Mouse (Mus musculus): ENCODE results near the gene Zfp473.

The Zfp473 gene

DNA sequence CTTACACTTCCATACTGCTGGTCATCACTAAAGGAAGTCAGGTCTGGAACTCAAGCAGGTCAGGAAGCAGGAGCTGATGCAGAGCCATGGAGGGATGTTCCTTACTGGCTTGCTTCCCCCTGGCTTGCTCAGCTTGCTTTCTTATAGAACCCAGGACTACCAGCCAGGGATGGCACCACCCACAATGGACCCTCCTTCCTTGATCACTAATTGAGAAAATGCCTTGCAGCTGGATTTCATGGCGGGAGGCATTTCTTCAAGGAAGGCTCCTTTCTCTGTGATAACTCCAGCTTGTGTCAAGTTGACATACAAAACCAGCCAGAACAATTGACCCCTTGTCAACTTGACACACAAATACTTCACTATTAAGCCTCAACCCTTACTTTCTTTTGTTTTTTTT lies at the start of gene Zfp473:
Gene Zfp473, minus strand, starts transcription at position 101 of the 400 bp plus-strand sequence.
- WGBS = 84% methylated on average over 1 of the region's 1 CpGs

DNA sequence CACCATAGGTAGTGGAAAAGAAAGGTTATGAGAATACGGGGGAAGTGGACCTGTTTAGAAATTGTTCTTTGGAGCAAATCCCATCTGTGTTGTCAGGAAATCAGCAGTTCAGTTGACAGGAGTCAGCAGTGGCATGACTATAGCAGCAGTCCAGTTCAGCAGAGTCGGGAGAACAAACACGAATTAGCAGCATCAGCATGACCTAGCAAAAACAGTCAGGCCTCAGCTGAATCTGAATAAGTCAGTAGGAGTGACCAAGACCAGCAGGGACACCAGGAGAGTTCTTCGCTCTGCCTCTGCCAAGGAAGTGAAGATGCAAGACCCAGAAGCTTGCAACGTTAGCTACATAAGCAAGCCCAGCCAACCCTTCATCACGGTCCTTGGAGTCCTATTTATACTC lies 41.9 kb upstream of the Zfp473 start:
- WGBS = 76% methylated on average over 6 of the region's 6 CpGs

- WGBS = 79% methylated on average over 4 of the region's 4 CpGs
Measured at GRCm38 (mm10) chr7:44790066-44790465, 39.2 kb upstream of the Zfp473 start.

DNA sequence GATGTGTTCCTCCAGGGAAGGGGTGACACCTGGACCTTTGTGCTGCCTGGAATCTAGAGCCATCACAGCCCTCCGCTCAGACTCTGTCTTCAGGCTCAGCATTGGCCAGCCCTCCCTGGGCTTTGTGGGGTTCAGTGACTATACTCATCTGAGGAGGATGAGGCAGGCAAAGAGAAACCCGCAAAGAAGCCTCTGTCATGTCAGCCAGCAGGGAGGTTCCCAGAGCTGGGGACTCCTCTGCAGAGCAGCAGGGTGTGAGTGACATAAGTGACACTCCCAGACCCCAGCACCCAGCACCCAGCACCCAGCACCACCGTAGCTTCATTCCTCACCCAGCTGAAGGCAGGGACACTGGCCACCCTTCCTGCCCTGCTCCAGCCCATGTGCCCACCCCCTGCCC lies 38.7 kb upstream of the Zfp473 start:
- WGBS = 72% methylated on average over 3 of the region's 3 CpGs

DNA sequence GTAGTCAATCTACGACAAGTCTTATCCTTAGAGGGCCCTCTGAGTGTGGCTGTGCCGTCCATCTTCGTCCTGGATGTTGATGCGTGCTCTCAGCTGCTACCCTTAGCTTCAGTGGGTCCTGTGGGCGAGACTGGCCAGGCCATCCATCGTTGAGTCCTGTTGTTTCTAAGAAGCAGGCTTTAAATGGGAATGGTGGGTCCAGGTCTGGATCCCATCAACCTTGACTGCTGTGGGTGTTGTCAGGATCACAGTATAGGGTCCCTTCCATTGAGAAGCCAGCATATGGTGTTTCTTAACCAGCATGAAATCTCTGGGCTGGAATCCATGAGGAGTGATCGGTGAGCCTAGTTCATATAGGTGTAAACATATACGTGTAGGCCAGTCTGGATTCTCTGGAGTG lies 29.3 kb upstream of the Zfp473 start:
- 91% methylated on average over 8 of the region's 8 CpGs for WGBS

DNA sequence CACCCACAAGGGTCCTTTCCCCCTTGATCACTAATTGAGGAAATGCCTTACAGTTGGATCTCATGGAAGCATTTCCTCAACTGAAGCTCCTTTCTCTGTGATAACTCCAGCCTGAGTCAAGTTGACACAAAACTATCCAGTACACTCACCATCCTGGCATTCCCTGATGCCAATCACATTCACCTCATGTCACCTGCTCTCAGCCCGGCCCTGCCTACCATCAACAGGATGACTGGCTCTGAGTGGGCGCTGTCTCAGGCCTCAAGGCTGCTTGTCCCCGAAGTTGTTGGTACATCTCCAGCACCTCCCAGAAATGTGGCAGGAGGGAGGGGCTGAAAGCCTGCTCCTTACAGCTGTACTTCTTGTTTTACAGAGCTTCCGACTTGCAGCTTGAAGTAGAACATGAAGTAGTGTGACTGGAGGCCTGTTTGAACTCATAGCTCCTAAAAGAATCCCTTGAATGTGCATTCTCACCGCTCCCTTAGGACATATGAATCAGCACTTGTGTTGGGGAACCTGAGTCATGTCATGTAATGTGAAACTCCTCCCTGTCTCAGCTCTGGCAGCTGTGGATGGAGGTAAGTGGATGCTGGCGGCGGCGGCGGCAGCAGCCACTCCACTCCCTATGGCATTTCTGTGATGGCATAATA lies 26.1 kb upstream of the Zfp473 start:
- WGBS = 81% methylated on average over 9 of the region's 9 CpGs

DNA sequence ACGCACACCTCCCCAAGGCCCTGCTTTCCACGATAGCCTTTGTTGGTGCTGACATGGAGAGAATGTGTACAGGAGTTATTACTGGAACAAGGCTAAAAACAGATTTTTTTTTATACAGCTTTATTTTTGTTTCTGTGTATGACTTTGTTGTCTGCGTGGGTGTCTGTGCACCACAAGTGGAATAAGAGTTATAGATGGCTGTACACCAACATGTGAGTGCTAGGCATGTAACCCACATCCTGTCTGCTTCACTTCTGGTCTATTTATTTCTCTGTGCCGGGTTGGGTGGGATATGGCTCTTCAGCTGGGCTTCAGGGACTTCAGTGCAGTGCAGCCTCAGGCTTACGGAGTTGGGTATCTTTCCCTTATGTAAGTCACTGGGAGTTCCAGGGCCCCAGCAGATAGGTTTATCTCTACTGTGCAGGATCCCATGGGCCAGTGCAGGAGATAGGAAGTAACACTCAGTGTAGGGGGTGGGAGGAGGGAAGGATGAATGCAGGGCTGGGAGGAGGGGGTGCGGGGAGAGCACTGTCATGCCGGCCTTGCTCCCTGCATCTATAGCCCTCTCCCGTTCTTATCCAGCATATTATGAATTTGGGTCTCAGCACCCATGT lies 21.8 kb upstream of the Zfp473 start:
- WGBS = 68% methylated on average over 8 of the region's 8 CpGs

DNA sequence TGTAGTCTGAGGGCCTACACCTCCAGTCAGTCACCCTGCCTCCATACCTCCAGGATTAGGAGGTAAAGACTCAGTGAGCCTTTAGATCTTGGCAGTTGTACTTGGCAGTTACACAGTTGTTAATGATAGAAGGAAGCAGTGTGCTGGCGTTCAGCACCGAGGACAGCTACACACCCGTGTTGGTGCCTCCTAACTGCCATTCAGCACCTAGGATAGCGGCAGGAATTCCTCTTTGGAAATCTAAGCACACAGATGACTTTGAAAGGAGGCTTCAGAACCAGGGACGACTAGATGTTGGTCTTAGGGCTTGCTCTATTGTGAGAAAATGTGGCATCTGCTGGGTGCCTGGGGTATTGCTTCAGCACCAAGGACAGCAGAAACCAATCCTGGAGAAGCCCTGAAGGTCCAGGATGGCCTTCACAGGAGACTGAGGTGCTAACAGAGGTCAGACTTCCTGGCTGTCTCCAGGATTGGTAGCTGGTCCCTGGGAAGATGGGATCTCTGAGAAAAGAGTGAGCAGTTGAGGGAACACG lies 19.3 kb upstream of the Zfp473 start:
- WGBS = 30% methylated on average over 6 of the region's 6 CpGs

DNA sequence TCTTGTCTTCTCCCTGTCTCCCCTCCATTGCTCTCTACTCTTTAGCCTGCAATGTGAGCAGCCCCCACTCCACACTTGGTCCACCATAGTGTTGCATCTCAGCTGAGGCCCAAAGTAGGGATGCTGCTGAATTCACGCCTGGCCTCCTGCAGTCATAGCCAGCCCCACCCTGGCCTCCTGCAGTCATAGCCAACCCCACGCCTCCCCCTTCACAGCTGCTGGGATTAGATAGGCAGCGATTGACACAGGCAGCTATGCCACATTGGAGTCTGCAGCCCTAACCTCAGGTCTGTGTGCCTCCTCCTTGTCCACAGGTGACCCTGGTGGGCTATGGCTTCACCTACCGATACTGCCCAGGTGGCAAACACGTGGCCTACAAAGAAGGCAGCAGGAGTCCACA lies 17.3 kb upstream of the Zfp473 start:
- 88% methylated on average over 5 of the region's 5 CpGs for WGBS

GRCm38 (mm10) chr7:44757164-44757563 lies 6.3 kb upstream of the Zfp473 start:
- WGBS = 91% methylated on average over 2 of the region's 2 CpGs

- WGBS = under 1% methylated on average over 44 of the region's 44 CpGs
Measured at GRCm38 (mm10) chr7:44748101-44749044, 2.5 kb downstream of the Zfp473 start, which contains the start of gene Vrk3. Vrk3 (plus strand) TSS chr7:44748413.

GRCm38 (mm10) chr7:44747115-44747514 lies 3.7 kb downstream of the Zfp473 start:
- WGBS = 76% methylated on average over 4 of the region's 4 CpGs

GRCm38 (mm10) chr7:44745076-44745475 lies 5.8 kb downstream of the Zfp473 start:
- WGBS = under 1% methylated on average over 18 of the region's 18 CpGs

GRCm38 (mm10) chr7:44744270-44744669 lies 6.6 kb downstream of the Zfp473 start:
- 40% methylated on average over 9 of the region's 9 CpGs for WGBS

- 59% methylated on average over 8 of the region's 8 CpGs for WGBS
Measured at GRCm38 (mm10) chr7:44741361-44741760, 9.5 kb downstream of the Zfp473 start.

DNA sequence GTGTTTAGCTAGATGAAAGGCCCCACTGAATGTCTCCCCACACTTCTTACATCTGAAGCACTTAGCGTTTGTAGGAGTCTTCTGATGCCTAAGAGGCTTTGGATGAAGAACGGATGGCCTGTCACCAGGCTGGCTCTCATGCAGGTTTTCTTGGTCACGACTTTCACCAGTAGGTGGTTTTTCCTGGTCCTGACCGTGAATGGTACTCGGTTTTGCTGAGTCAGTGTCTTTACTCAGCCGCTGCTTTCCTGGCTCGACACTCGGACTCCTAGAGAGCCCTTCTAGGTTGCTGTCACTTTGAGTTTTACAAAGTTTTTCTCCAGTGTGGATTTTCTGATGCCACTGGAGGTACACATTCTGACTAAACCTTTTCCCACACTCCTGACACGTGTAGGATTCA lies 17.1 kb downstream of the Zfp473 start:
- WGBS = 89% methylated on average over 9 of the region's 9 CpGs

DNA sequence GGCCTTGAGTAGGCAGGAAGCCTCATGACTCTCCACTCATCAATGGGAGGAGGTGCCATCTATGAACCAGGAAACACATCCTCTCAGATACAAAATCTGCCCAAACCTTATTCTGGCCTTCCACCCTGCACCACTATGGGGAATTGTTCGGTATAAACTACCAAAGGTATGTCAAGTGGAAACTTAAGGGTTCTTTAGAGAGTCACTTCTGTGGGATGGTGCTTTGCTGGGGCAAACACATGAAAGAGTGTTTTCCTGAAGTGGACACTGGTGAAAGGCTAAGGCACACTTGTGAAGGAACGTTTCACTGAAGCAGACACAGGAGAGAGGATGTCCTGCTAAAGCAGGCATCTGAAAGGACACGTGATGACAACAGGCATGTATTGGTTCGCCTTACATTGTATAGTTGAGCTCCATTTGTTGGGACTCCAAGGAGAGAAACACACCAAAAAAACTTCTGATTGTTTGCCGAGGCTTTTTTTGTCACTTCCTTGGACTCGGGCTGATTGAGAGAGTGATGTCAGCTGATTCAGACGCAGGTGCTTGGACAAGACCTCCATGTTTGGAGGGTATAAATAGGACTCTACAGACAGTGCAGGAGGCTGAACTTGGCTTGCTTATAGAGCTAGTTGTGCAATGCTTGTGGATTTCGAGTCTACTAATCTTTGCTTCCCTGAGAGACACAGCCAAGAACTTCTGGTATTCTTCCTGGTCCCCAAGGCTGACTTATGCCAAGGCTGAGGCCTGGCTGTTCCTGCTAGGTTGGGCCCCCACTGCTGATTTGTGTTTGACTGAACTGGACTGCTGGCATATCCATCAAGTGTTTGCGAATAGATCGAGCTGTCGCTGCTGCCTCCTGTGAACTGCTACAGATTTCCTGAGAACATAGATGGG lies 22.5 kb downstream of the Zfp473 start:
- WGBS = 87% methylated on average over 11 of the region's 11 CpGs

DNA sequence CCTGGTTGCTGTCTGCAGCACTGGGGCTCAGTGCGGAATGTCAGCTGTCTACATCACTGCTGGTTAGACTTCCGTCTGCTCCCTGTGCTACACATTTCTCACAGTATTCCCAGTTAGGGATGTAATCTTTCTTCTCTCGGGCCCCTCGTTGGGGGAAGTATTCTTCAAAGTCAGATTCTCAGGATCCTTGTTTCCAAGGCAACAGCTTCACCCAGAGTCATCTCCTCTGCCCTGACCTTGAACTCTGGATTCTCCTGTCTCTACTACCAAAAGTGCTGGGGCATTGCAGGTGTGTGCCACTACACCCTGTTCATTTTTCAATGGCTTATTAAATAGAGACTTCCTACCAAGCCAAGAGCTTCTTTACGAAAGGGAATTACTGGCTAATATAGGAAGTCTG lies 23.7 kb downstream of the Zfp473 start:
- 64% methylated on average over 5 of the region's 5 CpGs for WGBS

DNA sequence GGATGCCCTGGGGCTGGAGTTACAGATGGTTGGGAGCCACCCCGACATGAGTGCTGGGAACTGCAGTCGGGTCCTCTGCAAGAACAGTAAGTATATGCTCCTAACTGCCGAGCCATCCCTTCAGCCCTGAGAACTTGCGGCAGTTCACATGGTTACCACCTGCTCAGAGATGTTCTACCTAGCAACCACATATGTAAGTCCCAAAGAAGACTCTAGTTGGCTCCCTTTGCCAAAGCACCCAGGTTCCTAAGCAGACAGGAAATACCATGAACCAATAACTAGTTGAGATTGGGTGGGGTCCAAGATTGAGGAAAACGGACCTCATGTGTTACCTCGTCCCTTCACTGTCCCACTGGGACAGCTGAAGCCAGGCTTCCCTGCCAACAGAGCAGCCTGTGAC lies 24.5 kb downstream of the Zfp473 start:
- whole genome bisulfite sequencing = 46% methylated on average over 6 of the region's 6 CpGs

DNA sequence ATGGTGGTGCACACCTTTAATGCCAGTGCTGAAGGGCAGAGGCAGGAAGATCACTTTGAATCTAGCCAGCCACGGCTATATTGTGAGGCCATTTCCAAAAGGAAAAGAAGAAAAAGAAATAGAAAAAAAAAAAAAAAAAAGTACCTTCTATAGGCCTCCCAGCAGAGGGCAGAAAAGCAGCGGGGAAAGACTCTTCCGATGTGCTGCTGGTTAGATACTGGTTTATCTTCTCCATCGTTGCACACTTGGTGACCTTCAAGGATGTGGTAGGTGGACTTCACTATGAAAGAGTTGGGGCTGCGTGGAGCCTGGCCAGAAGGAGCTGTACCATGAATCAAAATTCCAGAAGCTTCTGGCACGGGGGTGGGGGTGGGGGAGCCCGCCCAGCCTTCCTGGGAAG lies 26.5 kb downstream of the Zfp473 start:
- 22% methylated on average over 7 of the region's 7 CpGs for WGBS

- WGBS = 75% methylated on average over 5 of the region's 5 CpGs
Measured at GRCm38 (mm10) chr7:44722058-44722457, 28.8 kb downstream of the Zfp473 start.
